Mouse (Mus musculus) small intestine, adult 2 months (tissue): ENCODE results near the gene H2-M10.6. TPM values are rescaled to one million over a fixed set of nuclear protein-coding genes. Genes with fewer than 3 reads are reported as not detected.
"Not testable (repeated sequence)": the region's sequence is repeated elsewhere in the genome, so short reads cannot be mapped to it uniquely, and the experiment has no call there.

Experiments
- H3K27ac ChIP-seq: fragments of 200-500 bp; 2 replicates; pipeline ENCODE4 v1.5.1; 2012; ENCODE audit warnings: low read depth, low read length, control low read depth, inconsistent platforms; ENCODE audit not compliant: insufficient read depth
- H3K27me3 ChIP-seq: fragments of 200-500 bp; 2 replicates; pipeline ENCODE4 v1.6.1; 2012; ENCODE audit warnings: mild to moderate bottlenecking, moderate library complexity, low read length, inconsistent platforms; ENCODE audit not compliant: control insufficient read depth, insufficient read depth
- H3K36me3 ChIP-seq: fragments of 200-500 bp; 2 replicates; pipeline ENCODE4 v1.6.1; 2012; ENCODE audit warnings: mild to moderate bottlenecking, low read length, control low read depth, inconsistent platforms; ENCODE audit not compliant: control insufficient read depth, insufficient read depth
- H3K4me1 ChIP-seq: fragments of 200-500 bp; 2 replicates; pipeline ENCODE4 v1.6.1; 2012; ENCODE audit warnings: low read length, inconsistent platforms, mixed read lengths; ENCODE audit not compliant: control insufficient read depth, insufficient read depth, insufficient read length
- H3K4me3 ChIP-seq: fragments of 200-500 bp; 2 replicates; pipeline ENCODE4 v1.5.1; 2012; ENCODE audit warnings: low read depth, mild to moderate bottlenecking, control low read depth, inconsistent platforms, low read length, moderate library complexity
- CTCF ChIP-seq: fragments of 200-500 bp; IDR thresholded peaks from 2 replicates; pipeline ENCODE4 v1.5.1; 2012; ENCODE audit warnings: low read depth, mild to moderate bottlenecking, control low read depth, inconsistent platforms, low read length, moderate library complexity, mixed read lengths; ENCODE audit not compliant: insufficient replicate concordance, insufficient read length; ENCODE audit errors: extremely low read depth
- POLR2A ChIP-seq: fragments of 200-500 bp; IDR thresholded peaks from 2 replicates; pipeline ENCODE4 v1.6.1; 2012; ENCODE audit warnings: low read depth, mild to moderate bottlenecking, control low read depth, inconsistent platforms, low read length, moderate library complexity
- WGBS: fragments of 180-500 bp; shearing (Covaris S2); methylation state at CpG from one replicate; pipeline ENCODE4 v1.1.7; 2018; 5-methylcytosine and 5-hydroxymethylcytosine counted together
- polyA plus RNA-seq: library from polyadenylated mRNA; depleted of rRNA; stranded (reverse); fragments of >200 nt; gene quantifications from 2 replicates; pipeline ENCODE4 v1.2.3, GENCODE M21; 2012

H2-M10.6 gene
- polyA plus RNA-seq, 1 experiment: not detected

DNA sequence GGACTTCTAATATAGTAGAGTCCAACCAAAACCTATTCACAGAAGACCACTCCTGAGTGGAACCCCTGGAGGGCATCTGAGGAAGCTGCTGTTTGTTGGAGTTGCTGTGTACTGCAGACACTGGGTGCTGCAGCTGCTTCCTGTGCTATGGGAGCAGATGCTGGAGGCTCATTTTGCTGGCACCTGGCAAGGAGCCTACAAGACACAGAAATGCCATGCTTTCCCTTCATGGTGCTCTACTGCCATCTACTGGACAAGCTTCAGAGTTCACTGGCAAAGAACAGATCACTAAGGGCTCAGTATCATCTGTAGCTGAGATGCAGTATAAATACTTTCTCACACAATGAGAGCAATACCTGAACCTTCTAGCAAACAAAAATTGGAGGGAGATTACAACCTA, 23.2 kb upstream of the H2-M10.6 start:
- TF ChIP-seq CTCF: peak; percentile 46; the same call in 1 of the 2 replicates
- not testable (repeated sequence) for H3K27me3 ChIP-seq, H3K4me3 ChIP-seq, H3K36me3 ChIP-seq, H3K4me1 ChIP-seq, H3K27ac ChIP-seq

DNA sequence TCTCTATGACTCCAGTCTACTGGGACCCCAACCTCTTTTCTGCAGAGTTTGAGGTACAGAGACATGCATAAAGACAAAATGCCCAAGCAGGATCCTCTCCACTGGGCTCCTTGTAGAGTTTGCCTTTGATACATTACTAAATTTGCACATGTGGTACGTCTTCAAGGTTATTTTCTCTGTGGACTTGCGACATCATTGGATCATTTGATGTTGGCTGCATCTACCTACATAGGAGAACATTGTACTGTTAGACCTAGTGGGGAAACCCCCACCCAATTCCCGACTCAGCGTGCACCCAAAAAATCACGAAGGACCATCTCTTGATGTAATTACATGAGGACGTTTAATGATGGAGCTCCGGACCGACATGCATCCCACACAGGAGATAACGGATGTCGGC, 12.5 kb upstream of the H2-M10.6 start:
- Histone ChIP-seq H3K27me3 (no peaks in the 10 kb centered on the region), H3K27ac (no peak overlapping the region), H3K36me3 (no peaks in the 10 kb centered on the region), H3K4me1 (no peaks in the 10 kb centered on the region), H3K4me3 (no peak overlapping the region)
- WGBS: 33% methylated on average over 10 of the region's 10 CpGs
- no peak for TF ChIP-seq POLR2A
- TF ChIP-seq CTCF: no peak

DNA sequence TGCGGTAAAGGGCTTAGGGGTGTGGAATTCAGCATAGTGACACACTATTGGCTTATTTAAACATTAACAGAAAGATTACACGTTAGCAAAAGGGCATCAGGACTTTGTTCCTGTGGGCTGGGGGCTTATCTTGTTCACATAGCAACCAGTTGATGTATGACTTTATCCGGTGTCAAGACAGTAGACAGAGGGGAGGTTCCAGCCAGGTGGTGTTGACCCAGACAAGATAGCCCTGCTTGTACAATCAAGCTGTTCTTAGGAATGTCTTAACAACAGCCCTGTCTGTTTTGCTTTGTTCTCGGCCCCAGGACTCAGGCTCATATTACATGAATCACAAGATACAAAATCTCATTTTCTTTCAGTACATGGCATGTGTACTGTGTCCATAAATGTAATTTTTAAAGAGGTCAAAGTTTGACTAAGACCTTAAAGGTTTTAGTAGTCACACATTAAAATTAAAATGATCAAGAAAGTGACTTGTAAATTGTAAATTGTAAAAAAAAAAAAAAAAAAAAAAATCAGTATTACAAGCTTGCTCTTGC, 12.0 kb upstream of the H2-M10.6 start:
- not testable (repeated sequence) for H3K27me3 ChIP-seq, H3K4me1 ChIP-seq, H3K27ac ChIP-seq, H3K36me3 ChIP-seq, H3K4me3 ChIP-seq
- WGBS: 15% methylated on average over 4 of the region's 4 CpGs

DNA sequence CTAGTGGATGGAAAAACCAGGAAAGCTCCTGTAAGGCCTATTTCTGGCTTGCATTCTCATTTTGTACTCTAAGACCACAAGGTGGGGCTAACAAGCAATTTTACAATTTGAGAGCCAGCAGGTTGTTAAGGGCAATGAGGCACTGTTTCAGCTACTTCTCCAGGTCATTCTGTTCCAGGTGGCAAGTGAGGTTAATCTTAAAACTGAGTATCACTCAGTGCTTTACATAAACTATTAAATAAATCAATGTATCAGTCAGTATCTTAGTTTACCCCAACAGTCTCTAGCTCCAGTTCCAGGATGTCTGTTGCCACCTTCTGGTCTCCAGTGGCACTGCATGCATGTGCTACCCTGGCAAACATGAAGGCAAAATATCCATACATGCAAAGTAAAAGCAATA, 12.0 kb downstream of the H2-M10.6 start:
- Histone ChIP-seq H3K27me3 (no peaks in the 10 kb centered on the region), H3K4me1 (no peaks in the 10 kb centered on the region), H3K36me3 (no peaks in the 10 kb centered on the region), H3K4me3 (no peak overlapping the region), H3K27ac (no peak overlapping the region)
- TF ChIP-seq CTCF (peak; percentile 69; the same call in 1 of the 2 replicates), POLR2A (no peak)

DNA sequence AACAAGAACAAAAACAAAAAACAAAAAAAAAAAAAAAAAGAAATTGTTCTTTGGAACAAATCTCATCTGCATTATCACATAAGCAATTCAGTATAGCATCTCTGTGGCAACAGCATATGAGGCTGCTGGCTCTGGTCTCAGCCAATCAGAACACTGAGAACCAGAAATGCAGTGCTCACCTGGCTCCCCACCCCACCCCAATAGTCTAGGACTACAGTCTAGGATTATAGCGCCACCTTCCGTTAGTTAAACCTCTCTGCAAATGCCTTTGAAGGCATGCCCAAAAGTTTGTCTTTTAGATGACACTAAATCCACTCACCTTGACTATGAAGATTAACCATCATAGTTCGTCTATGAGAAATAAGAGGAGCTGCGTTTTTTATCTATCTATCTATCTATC, 13.6 kb downstream of the H2-M10.6 start:
- H3K27ac ChIP-seq: no peak overlapping the region
- WGBS: 9% methylated on average over 4 of the region's 4 CpGs
- no peaks in the 10 kb centered on the region for H3K4me1 ChIP-seq
- TF ChIP-seq POLR2A (no peak), CTCF (no peak)
- no peak overlapping the region for H3K4me3 ChIP-seq
- no peaks in the 10 kb centered on the region for H3K36me3 ChIP-seq
- H3K27me3 ChIP-seq: no peaks in the 10 kb centered on the region

DNA sequence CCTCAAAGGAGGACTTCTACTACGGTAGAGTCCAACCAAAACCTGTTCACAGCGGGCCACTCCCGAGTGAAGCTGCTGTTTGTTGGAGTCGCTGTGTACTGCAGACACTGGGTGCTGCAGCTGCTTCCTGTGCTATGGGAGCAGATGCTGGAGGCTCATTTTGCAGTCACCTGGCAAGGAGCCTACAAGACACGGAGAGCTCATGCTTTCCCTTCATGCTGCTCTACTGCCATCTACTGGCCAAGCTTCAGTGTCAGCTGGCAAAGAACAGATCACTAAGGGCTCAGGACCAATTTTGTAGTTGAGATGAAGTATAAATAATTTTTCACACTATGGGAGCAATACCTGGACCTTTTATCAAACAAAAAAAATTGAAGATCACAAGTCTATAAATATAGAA, 14.0 kb downstream of the H2-M10.6 start:
- H3K36me3 ChIP-seq, H3K27ac ChIP-seq, H3K4me3 ChIP-seq, H3K27me3 ChIP-seq, H3K4me1 ChIP-seq: not testable (repeated sequence)
- peak; percentile 62; the same call in 1 of the 2 replicates for TF ChIP-seq CTCF
- under 1% methylated on average over 5 of the region's 5 CpGs for WGBS

DNA sequence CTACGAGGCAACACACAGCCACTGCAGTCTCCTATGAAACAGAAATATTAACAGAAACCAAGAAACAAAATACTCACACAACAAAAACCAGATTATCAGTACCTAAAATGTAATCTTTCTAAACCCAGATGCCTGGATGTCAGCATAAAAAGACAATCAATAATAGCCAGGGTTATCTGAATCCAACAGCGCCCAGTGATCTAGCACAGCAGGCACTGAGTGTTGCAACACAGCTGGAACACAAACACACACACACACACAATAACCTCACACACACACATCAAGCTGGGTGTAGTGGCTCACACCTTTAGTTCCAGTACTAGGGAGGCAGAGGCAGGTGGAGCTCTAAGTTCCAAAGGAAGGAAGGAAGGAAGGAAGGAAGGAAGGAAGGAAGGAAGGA, 16.5 kb downstream of the H2-M10.6 start:
- H3K36me3 ChIP-seq: no peaks in the 10 kb centered on the region
- TF ChIP-seq POLR2A (no peak), CTCF (no peak)
- H3K4me1 ChIP-seq: no peaks in the 10 kb centered on the region
- 60% methylated on average over 2 of the region's 2 CpGs for WGBS
- H3K27me3 ChIP-seq: no peaks in the 10 kb centered on the region
- H3K4me3 ChIP-seq: no peak overlapping the region
- no peak overlapping the region for H3K27ac ChIP-seq

DNA sequence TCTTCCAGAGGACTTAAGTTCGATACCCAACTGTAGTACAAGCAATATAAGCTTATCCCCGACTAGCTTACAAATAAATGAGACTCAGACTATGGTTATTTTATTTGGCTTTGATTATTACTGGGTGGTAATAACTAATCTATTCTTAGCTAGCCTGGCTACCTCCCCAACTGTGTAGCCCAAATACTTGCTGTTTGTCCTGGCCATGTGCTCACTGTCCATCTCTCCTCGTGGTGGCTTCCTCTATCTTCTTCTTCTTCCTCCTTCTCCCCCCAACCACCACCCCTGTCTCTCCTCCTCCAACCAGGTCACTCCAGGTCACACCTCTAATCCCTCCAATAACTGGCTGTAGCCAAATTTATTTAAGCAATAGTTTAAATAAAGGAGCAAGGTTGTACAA, 18.5 kb downstream of the H2-M10.6 start:
- no peak overlapping the region for H3K27ac ChIP-seq
- no peak overlapping the region for H3K4me3 ChIP-seq
- H3K4me1 ChIP-seq: no peaks in the 10 kb centered on the region
- 59% methylated on average over 3 of the region's 3 CpGs for WGBS
- no peaks in the 10 kb centered on the region for H3K36me3 ChIP-seq
- no peak for TF ChIP-seq POLR2A
- no peak for TF ChIP-seq CTCF
- H3K27me3 ChIP-seq: no peaks in the 10 kb centered on the region
